Mouse (Mus musculus) CH12F3 (cell line): ENCODE results near the gene Slc16a12.
"Not testable (repeated sequence)": the region's sequence is repeated elsewhere in the genome, so short reads cannot be mapped to it uniquely, and the experiment has no call there.

Experiments
- in situ Hi-C: fragments of 300-500 bp; cut with MboI; formaldehyde crosslinking; loops from 2 replicates; pipeline ENCODE4 v1.14.3; 2020; ENCODE audit warnings: low sequenced_read_pairs

The Slc16a12 gene

GRCm38 (mm10) chr19:34678428-34678827, 68.7 kb downstream of the Slc16a12 start:
- in situ Hi-C loops, result no loop called here

GRCm38 (mm10) chr19:34673476-34673875, 73.6 kb downstream of the Slc16a12 start:
- in situ Hi-C loops, result loop anchor here (25.0 kb wide), 1 partner anchor 336 kb away; no protein-coding TSS in a partner anchor

DNA sequence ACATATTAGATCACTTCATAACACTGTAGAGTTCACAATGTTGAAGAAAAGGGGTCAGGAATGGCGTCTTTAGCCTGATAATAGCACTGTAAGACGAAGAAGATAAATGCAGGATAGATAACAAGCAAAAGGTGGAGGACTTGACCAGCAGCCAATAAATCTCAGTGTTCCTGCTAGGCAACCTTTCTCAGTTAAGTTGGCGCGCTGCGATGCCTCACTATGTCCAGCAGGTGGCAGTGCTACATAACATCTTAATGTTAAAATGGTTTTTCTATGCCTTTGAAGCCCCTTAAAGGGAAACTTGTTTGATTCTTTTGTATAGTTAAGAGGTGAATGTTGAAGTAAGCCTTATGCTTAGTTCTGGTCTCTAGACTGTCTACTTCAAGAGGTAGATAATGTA, 81.0 kb downstream of the Slc16a12 start:
- in situ Hi-C loops, result loop anchor here (25.0 kb wide), 1 partner anchor 329 kb away; no protein-coding TSS in a partner anchor

- in situ Hi-C loops, result loop anchor here (25.0 kb wide), 1 partner anchor 325 kb away; no protein-coding TSS in a partner anchor
Measured at GRCm38 (mm10) chr19:34662740-34663139, 84.3 kb downstream of the Slc16a12 start.

- in situ Hi-C loops, result loop anchor here (25.0 kb wide), 1 partner anchor 325 kb away; no protein-coding TSS in a partner anchor
Measured at GRCm38 (mm10) chr19:34662067-34662507, 85.0 kb downstream of the Slc16a12 start.

DNA sequence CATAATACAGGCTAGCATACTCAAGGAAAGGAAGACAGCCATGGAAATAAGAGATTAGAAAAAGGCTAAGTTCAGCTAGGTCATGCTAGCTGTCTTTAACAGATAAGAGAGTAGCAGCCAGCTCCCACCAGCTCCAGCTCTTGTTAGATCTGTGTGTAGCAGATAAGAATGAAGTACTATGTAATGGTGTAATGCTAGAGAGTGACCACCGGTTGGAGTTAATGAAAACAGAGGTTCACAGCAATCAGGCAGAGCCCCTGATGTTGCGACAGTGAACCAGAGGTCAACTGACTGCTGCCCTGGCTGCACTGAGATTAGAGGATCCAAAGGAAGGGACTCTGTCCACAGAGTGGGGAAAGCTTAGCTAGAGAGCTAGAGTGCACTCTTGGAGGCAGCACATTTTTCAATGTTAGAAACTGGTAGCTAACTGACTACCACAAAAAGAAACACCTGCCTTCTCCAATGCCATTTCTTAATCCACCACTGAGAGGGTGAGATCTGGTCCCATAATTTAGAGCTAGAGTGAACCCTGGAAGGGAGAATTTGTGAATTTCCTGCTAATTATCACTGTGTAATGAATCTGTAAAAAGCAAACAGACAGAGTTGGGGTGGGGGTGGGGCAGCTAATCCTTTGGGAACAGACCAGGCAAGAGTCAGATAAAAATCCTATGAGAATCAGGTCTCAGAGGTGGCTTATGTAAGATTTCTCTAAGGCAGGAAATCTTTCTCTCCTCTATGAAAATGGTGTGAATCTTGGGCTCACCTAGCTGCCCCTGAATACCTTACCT, 90.4 kb downstream of the Slc16a12 start:
- in situ Hi-C loops, result loop anchor here (25.0 kb wide), 1 partner anchor 319 kb away; no protein-coding TSS in a partner anchor

DNA sequence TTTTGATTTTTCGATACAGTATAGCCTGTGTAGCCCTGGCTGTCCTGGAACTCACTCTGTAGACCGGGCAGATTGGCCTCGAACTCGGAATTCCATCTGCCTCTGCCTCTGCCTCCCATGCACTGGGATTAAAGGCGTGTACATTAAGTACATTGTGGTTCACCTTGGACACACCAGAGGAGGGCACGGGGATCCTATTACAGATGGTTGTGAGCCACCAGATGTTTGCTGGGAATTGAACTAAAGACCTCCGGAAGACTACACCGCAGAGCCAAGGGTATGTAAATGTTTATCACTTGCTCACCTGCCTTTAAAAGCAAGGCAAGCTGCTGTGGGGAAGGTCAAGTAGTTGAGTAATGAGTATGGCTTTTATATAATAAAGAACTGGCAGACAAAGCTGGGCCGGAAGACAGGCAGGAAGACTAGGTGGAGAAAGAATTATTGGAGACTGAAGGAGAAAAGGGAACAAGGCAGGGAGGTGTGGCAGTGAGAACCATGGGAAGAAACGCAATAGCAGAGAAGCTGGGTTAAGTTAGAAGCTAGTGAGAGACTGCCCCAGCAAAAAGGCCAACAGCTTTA, 91.8 kb downstream of the Slc16a12 start:
- in situ Hi-C loops, result loop anchor here (25.0 kb wide), 1 partner anchor 318 kb away; no protein-coding TSS in a partner anchor

GRCm38 (mm10) chr19:34650997-34651396, 96.1 kb downstream of the Slc16a12 start:
- in situ Hi-C loops, result loop anchor here (25.0 kb wide), 1 partner anchor 314 kb away; no protein-coding TSS in a partner anchor

GRCm38 (mm10) chr19:34650276-34650675, 96.8 kb downstream of the Slc16a12 start:
- in situ Hi-C loops, result loop anchor here (25.0 kb wide), 1 partner anchor 313 kb away; no protein-coding TSS in a partner anchor

GRCm38 (mm10) chr19:34647630-34648029, 99.5 kb downstream of the Slc16a12 start:
- in situ Hi-C loops, result not testable (repeated sequence)

- in situ Hi-C loops, result no loop called here
Measured at GRCm38 (mm10) chr19:34642616-34643015, 104.5 kb downstream of the Slc16a12 start.

- in situ Hi-C loops, result no loop called here
Measured at GRCm38 (mm10) chr19:34640623-34641022, 106.5 kb downstream of the Slc16a12 start, which contains the start of the genes Ifit1bl2 and Ifit1. Ifit1bl2 (minus strand) TSS chr19:34640743. Ifit1 (plus strand) TSS chr19:34640871.

- in situ Hi-C loops, result no loop called here
Measured at GRCm38 (mm10) chr19:34636933-34637557, 110.0 kb downstream of the Slc16a12 start.

- in situ Hi-C loops, result no loop called here
Measured at GRCm38 (mm10) chr19:34633484-34633883, 113.6 kb downstream of the Slc16a12 start.

DNA sequence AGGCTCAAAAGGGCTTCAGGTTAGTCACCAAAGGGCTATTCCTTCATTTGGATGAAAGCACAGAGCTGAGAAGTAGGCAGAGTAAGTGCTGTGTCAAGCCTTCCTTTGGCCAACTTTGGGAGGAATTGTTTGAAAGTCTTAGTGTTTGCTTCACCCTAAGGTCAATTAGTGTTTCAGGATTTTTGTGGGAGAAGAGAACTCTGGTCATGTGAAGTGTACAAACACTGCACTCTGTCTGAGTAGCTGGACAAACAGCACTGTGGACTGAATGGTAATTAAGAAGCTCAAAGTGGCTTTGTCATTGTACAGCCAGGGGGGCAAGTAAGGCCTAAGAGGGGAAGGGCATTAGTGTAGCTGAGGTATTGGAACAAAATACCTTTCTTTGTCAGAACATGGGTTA, 115.6 kb downstream of the Slc16a12 start:
- in situ Hi-C loops, result no loop called here

DNA sequence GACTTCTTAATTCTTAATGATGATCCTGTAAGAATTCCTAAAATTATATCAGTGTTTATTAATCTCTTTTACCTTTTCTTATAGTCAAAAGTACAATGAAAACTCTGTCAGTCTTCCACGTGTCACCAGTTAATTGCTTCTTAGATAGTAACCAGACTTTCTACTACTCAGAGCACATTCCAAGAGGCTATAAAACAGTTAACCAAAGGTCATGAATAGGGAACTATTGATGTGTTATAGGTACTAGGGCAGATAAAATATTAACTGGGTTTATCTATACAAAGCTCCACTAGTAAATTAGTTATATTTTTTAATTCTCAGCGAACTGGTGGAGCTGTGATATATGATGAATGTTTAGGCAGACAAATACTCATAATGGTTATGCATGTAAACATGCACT, 119.6 kb downstream of the Slc16a12 start:
- in situ Hi-C loops, result no loop called here

- in situ Hi-C loops, result no loop called here
Measured at GRCm38 (mm10) chr19:34624663-34625062, 122.4 kb downstream of the Slc16a12 start.

- in situ Hi-C loops, result no loop called here
Measured at GRCm38 (mm10) chr19:34623781-34624180, 123.3 kb downstream of the Slc16a12 start.

DNA sequence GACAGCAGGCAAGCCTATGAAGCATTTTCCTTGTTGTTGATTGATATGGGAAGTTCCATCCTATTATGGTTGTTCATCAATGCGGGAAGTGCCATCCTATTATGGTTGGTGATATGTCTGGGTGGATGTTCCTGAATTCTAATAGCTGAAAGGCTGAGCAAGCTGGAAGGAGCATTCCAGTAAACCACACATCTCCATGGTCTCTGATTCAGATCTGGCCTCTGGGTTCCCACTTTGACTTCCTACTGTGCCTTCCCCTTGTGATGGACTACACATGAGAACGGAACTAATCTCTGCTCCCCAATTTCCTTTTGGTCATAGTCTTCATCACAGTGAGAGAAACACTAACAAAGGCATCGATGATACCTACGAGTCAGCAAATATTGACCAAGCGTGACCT, 126.2 kb downstream of the Slc16a12 start:
- in situ Hi-C loops, result no loop called here
